In the genomic region with DNA sequence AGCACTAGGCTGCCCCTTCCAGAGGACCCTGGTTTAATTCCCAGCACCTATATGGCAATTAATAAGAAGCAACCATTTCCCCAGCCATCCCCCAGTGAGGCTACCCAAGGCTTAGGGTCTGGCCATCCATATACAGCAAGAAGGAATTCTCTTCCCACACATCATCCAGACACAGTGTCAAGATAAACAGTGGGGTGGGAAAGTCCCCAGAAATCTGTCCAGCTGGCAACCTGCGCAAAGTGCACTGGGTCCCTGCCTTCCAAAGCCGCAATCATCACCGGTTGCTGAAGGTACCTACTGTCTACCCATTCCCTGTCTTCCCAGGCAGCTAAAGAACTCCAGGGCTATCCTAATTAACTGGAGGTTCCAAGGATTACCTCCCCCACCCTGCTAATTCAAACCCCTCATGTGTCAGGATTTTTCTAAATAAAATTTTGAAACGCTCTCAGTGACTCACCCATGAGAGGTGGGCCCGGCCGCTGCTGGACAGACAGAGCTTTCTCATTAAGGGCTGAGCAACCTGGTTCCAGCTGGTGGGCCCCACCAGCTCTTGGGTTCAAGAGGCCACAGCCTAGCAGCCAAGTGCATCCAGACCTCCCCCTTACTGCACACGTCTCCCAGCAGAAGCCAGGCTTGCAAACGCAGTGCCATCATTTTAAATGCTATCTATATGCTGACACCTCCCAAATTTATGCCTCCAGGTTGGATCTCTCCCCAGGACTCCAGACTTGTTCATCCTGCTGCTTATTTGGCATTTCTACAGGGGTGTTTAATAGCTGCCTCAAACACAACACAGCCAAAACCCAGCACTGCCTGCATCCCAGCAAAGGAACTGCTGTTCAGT, we compare ENCODE assay signal across 8 mouse cellular contexts. TPM values are rescaled to one million over a fixed set of nuclear protein-coding genes. Genes with fewer than 3 reads are reported as not detected.
DNase-seq lines count a peak whose midpoint lies in the region; ATAC-seq and TF ChIP-seq lines count a peak whose summit lies in the region.

No protein-coding gene starts in this region.

- peaks cover 61% of the 10 kb centered on the region for H3K4me1 ChIP-seq in forebrain, embryonic 13.5 days
- H3K4me1 ChIP-seq in forebrain, embryonic 11.5 days (replicated peaks; ENCODE audit: control insufficient read depth, insufficient read depth, low read length), result peaks cover 6% of the 10 kb centered on the region
- peaks cover 50% of the 10 kb centered on the region for H3K4me1 ChIP-seq in midbrain, embryonic 14.5 days (ENCODE audit: control insufficient read depth, insufficient read depth, low read length)
- 0 out of 2 replicates have a peak, but pooled peaks cover 16% of the 10 kb centered on the region for H3K4me1 ChIP-seq in midbrain, postnatal 0 days (ENCODE audit: insufficient read depth, low read length)
- peaks cover 49% of the 10 kb centered on the region for H3K4me1 ChIP-seq in hindbrain, embryonic 14.5 days (replicated peaks; ENCODE audit: control insufficient read depth, insufficient read depth, low read length)
- H3K4me1 ChIP-seq in stomach, postnatal 0 days (replicated peaks; ENCODE audit: control insufficient read depth, insufficient read depth), result peaks cover 10% of the 10 kb centered on the region

- no peak overlapping the region for H3K4me3 ChIP-seq in forebrain, embryonic 13.5 days
- no peak overlapping the region for H3K4me3 ChIP-seq in forebrain, embryonic 11.5 days (ENCODE audit: low read depth, low read length)
- no peak overlapping the region for H3K4me3 ChIP-seq in midbrain, embryonic 14.5 days (replicated peaks; ENCODE audit: low read depth, low read length)
- H3K4me3 ChIP-seq in midbrain, postnatal 0 days (ENCODE audit: low read depth, low read length), result no peak overlapping the region
- H3K4me3 ChIP-seq in hindbrain, embryonic 14.5 days (replicated peaks; ENCODE audit: low read length), result no peak overlapping the region
- no peak overlapping the region for H3K4me3 ChIP-seq in stomach, postnatal 0 days (ENCODE audit: low read depth, low read length)

- H3K27me3 ChIP-seq in forebrain, embryonic 13.5 days, result no peaks in the 10 kb centered on the region
- H3K27me3 ChIP-seq in forebrain, embryonic 11.5 days (ENCODE audit: control insufficient read depth, insufficient read depth, low read length), result no peaks in the 10 kb centered on the region
- H3K27me3 ChIP-seq in midbrain, embryonic 14.5 days (ENCODE audit: control insufficient read depth, insufficient read depth, low read length), result no peaks in the 10 kb centered on the region
- H3K27me3 ChIP-seq in midbrain, postnatal 0 days (ENCODE audit: insufficient read depth, low read length), result no peaks in the 10 kb centered on the region
- H3K27me3 ChIP-seq in hindbrain, embryonic 14.5 days (ENCODE audit: control insufficient read depth, insufficient read depth, low read length), result no peaks in the 10 kb centered on the region
- H3K27me3 ChIP-seq in stomach, postnatal 0 days (ENCODE audit: control insufficient read depth, insufficient read depth, low read length), result no peaks in the 10 kb centered on the region

- 84% methylated on average over 8 of the region's 8 CpGs for WGBS in forebrain, embryonic 13.5 days
- 82% methylated on average over 8 of the region's 8 CpGs for WGBS in forebrain, embryonic 11.5 days
- 81% methylated on average over 8 of the region's 8 CpGs for WGBS in midbrain, embryonic 14.5 days
- WGBS in midbrain, postnatal 0 days, result 71% methylated on average over 8 of the region's 8 CpGs
- WGBS in hindbrain, embryonic 14.5 days, result 77% methylated on average over 8 of the region's 8 CpGs
- WGBS in stomach, postnatal 0 days, result 54% methylated on average over 8 of the region's 8 CpGs

- H3K9me3 ChIP-seq in forebrain, embryonic 13.5 days (replicated peaks), result no peaks in the 10 kb centered on the region
- H3K9me3 ChIP-seq in forebrain, embryonic 11.5 days (ENCODE audit: control insufficient read depth, low read length), result no peaks in the 10 kb centered on the region
- H3K9me3 ChIP-seq in midbrain, embryonic 14.5 days (ENCODE audit: control insufficient read depth, low read length), result no peaks in the 10 kb centered on the region
- H3K9me3 ChIP-seq in midbrain, postnatal 0 days (ENCODE audit: low read length), result no peaks in the 10 kb centered on the region
- no peaks in the 10 kb centered on the region for H3K9me3 ChIP-seq in hindbrain, embryonic 14.5 days (ENCODE audit: control insufficient read depth, low read length)
- H3K9me3 ChIP-seq in stomach, postnatal 0 days (ENCODE audit: control insufficient read depth, low read length), result no peaks in the 10 kb centered on the region

- no peak for ATAC-seq in forebrain, embryonic 13.5 days
- ATAC-seq in forebrain, embryonic 11.5 days (replicated peaks; ENCODE audit: low FRiP score), result no peak
- no peak for ATAC-seq in midbrain, embryonic 14.5 days (ENCODE audit: low FRiP score, low TSS enrichment)
- no peak for ATAC-seq in midbrain, postnatal 0 days (ENCODE audit: low FRiP score)
- no peak for ATAC-seq in hindbrain, embryonic 14.5 days (ENCODE audit: low FRiP score)
- peak; percentile 35; the same call in 1 of the 2 replicates for ATAC-seq in stomach, postnatal 0 days (ENCODE audit: low FRiP score, low TSS enrichment)

- H3K27ac ChIP-seq in forebrain, embryonic 13.5 days, result no peak overlapping the region
- no peak overlapping the region for H3K27ac ChIP-seq in forebrain, embryonic 11.5 days (ENCODE audit: low read depth, low read length)
- peak overlapping the region; percentile 38; the same call in 1 of the 2 replicates for H3K27ac ChIP-seq in midbrain, embryonic 14.5 days (replicated peaks; ENCODE audit: low read depth, low read length)
- no peak overlapping the region for H3K27ac ChIP-seq in midbrain, postnatal 0 days (ENCODE audit: low read depth, low read length)
- peak overlapping the region; percentile 55; the same call in 1 of the 2 replicates for H3K27ac ChIP-seq in hindbrain, embryonic 14.5 days
- H3K27ac ChIP-seq in stomach, postnatal 0 days (replicated peaks), result 0 out of 2 replicates have a peak overlapping the region, but pooled peaks have one; percentile 30

- TF ChIP-seq EP300 in stomach, postnatal 0 days (optimal IDR thresholded peaks at IDR 0.05), result no peak

- TF ChIP-seq CTCF in midbrain, postnatal 0 days (IDR thresholded peaks at IDR 0.05), result no peak
- no peak for TF ChIP-seq CTCF in stomach, postnatal 0 days (IDR thresholded peaks at IDR 0.05; ENCODE audit: low read depth)

- H3K9ac ChIP-seq in forebrain, embryonic 13.5 days, result peak overlapping the region; percentile 23; the same call in 1 of the 2 replicates
- no peak overlapping the region for H3K9ac ChIP-seq in forebrain, embryonic 11.5 days (ENCODE audit: low read length)
- H3K9ac ChIP-seq in midbrain, embryonic 14.5 days (replicated peaks; ENCODE audit: low read length), result no peak overlapping the region
- H3K9ac ChIP-seq in midbrain, postnatal 0 days (replicated peaks; ENCODE audit: low read length, poor library complexity, severe bottlenecking), result no peak overlapping the region
- H3K9ac ChIP-seq in hindbrain, embryonic 14.5 days, result no peak overlapping the region
- H3K9ac ChIP-seq in stomach, postnatal 0 days (ENCODE audit: low read length), result no peak overlapping the region

- H3K36me3 ChIP-seq in forebrain, embryonic 13.5 days (ENCODE audit: poor library complexity, severe bottlenecking), result peaks cover 52% of the 10 kb centered on the region
- no peaks in the 10 kb centered on the region; the same call in 1 of the 2 replicates for H3K36me3 ChIP-seq in forebrain, embryonic 11.5 days (ENCODE audit: control insufficient read depth, insufficient read depth, low read length)
- peaks cover 50% of the 10 kb centered on the region for H3K36me3 ChIP-seq in midbrain, embryonic 14.5 days (ENCODE audit: control insufficient read depth, insufficient read depth, low read length)
- H3K36me3 ChIP-seq in midbrain, postnatal 0 days (ENCODE audit: insufficient read depth, low read length), result peaks cover 33% of the 10 kb centered on the region
- H3K36me3 ChIP-seq in hindbrain, embryonic 14.5 days (replicated peaks; ENCODE audit: control insufficient read depth, insufficient read depth), result peaks cover 31% of the 10 kb centered on the region
- H3K36me3 ChIP-seq in stomach, postnatal 0 days (ENCODE audit: control insufficient read depth, insufficient read depth, low read length), result no peaks in the 10 kb centered on the region

- no peak overlapping the region for H3K4me2 ChIP-seq in forebrain, embryonic 13.5 days
- no peak overlapping the region for H3K4me2 ChIP-seq in forebrain, embryonic 11.5 days (ENCODE audit: low read depth, low read length, severe bottlenecking)
- H3K4me2 ChIP-seq in midbrain, embryonic 14.5 days (ENCODE audit: low read length), result no peak overlapping the region
- H3K4me2 ChIP-seq in midbrain, postnatal 0 days (ENCODE audit: low read depth, low read length, poor library complexity, severe bottlenecking), result no peak overlapping the region
- no peak overlapping the region for H3K4me2 ChIP-seq in hindbrain, embryonic 14.5 days (replicated peaks)
- no peak overlapping the region for H3K4me2 ChIP-seq in stomach, postnatal 0 days (replicated peaks; ENCODE audit: low read depth)

- no peak for DNase-seq in forebrain, embryonic 11.5 days (ENCODE audit: low spot score)
- no peak for DNase-seq in midbrain, embryonic 14.5 days
- DNase-seq in midbrain, postnatal 0 days (ENCODE audit: low spot score), result no peak
- no peak for DNase-seq in hindbrain, embryonic 14.5 days (ENCODE audit: low spot score)
- no peak for DNase-seq in stomach, postnatal 0 days (ENCODE audit: low spot score)
- DNase-seq in spleen, postnatal 14 days (ENCODE audit: low spot score in 2 of 2), result no peak
- no peak for DNase-seq in urinary bladder, postnatal 25 days (ENCODE audit: low spot score)

RNA-seq across cellular contexts. Expression of a gene that starts 14.6 kb away (rescaled TPM):
- polyA plus RNA-seq in forebrain, embryonic 13.5 days (2015; fragmentation: Nextera tagmentation; extraction: Ambion mirVana), result 16.7 and 19.7 TPM in 2 replicates
- polyA plus RNA-seq in forebrain, embryonic 11.5 days (2014; fragmentation: Nextera tagmentation; extraction: Ambion mirVana), result 13.3 and 16.1 TPM in 2 replicates
- 28.4 and 29.1 TPM in 2 replicates for polyA plus RNA-seq in midbrain, embryonic 14.5 days (2014; fragmentation: Nextera tagmentation; extraction: Ambion mirVana)
- total RNA-seq in midbrain, postnatal 0 days (2014; rRNA removed), result 115 and 152 TPM in 2 replicates
- 35.4 and 36.3 TPM in 2 replicates for polyA plus RNA-seq in midbrain, postnatal 0 days (2015; fragmentation: Nextera tagmentation; extraction: Ambion mirVana)
- 31.0 and 33.9 TPM in 2 replicates for polyA plus RNA-seq in hindbrain, embryonic 14.5 days (2014; fragmentation: Nextera tagmentation; extraction: Ambion mirVana)
- 2.4 and 2.6 TPM in 2 replicates for polyA plus RNA-seq in stomach, postnatal 0 days (2015; fragmentation: Nextera tagmentation; extraction: Ambion mirVana)

RNA-seq across cellular contexts. Expression of a gene that starts 40.9 kb away (rescaled TPM):
- 10.5 and 12.5 TPM in 2 replicates for polyA plus RNA-seq in forebrain, embryonic 13.5 days (2015; fragmentation: Nextera tagmentation; extraction: Ambion mirVana)
- polyA plus RNA-seq in forebrain, embryonic 11.5 days (2014; fragmentation: Nextera tagmentation; extraction: Ambion mirVana), result 13.6 and 15.7 TPM in 2 replicates
- 10.6 and 11.4 TPM in 2 replicates for polyA plus RNA-seq in midbrain, embryonic 14.5 days (2014; fragmentation: Nextera tagmentation; extraction: Ambion mirVana)
- total RNA-seq in midbrain, postnatal 0 days (2014; rRNA removed), result 14.6 and 21.2 TPM in 2 replicates
- polyA plus RNA-seq in midbrain, postnatal 0 days (2015; fragmentation: Nextera tagmentation; extraction: Ambion mirVana), result 5.4 and 5.6 TPM in 2 replicates
- 10.0 and 10.4 TPM in 2 replicates for polyA plus RNA-seq in hindbrain, embryonic 14.5 days (2014; fragmentation: Nextera tagmentation; extraction: Ambion mirVana)
- polyA plus RNA-seq in stomach, postnatal 0 days (2015; fragmentation: Nextera tagmentation; extraction: Ambion mirVana), result 5.2 and 5.5 TPM in 2 replicates

Comparison
In these comparisons a context has a peak if more than half of its experiments do, and no peak if none do; other contexts are left out.
1. H3K27ac ChIP-seq: peak in midbrain, embryonic 14.5 days (single experiment), hindbrain, embryonic 14.5 days (single experiment) and stomach, postnatal 0 days (single experiment); none in forebrain, embryonic 13.5 days (single experiment), forebrain, embryonic 11.5 days (single experiment) and midbrain, postnatal 0 days (single experiment).